Mouse (Mus musculus) central nervous system, embryonic 11.5 days (tissue): ENCODE data around the gene Vwa1. TPM values are rescaled to one million over a fixed set of nuclear protein-coding genes. Genes with fewer than 3 reads are reported as not detected.

Experiments used
- polyA plus RNA-seq: library from polyadenylated mRNA; depleted of rRNA; stranded (reverse); fragments of >200 nt; gene quantifications from 2 replicates; pipeline ENCODE4 v1.2.3, GENCODE M21; 2012; rRNA removed

Vwa1 gene
- 6.9 and 7.5 TPM in 2 replicates for polyA plus RNA-seq

GRCm38 (mm10) chr4:155774280-155774754 lies at the start of gene Vwa1:
Gene Vwa1 (minus strand): TSS chr4:155774698.

GRCm38 (mm10) chr4:155811929-155812664 lies 37.6 kb upstream of the Vwa1 start, which contains the start of gene Ccnl2:
Gene Ccnl2 (plus strand): TSS chr4:155812489.

GRCm38 (mm10) chr4:155802741-155803339 lies 28.3 kb upstream of the Vwa1 start, which contains the start of gene Mrpl20:
Gene Mrpl20 (plus strand): TSS chr4:155802878.

GRCm38 (mm10) chr4:155790021-155790489 lies 15.6 kb upstream of the Vwa1 start, which contains the start of gene Ankrd65:
Gene Ankrd65 (plus strand): TSS chr4:155790439.

GRCm38 (mm10) chr4:155785819-155786218 lies 11.3 kb upstream of the Vwa1 start, which contains the start of gene Tmem88b:
Gene Tmem88b (minus strand): TSS chr4:155785874.

GRCm38 (mm10) chr4:155760613-155761355 lies 13.7 kb downstream of the Vwa1 start, which contains the start of gene Atad3a:
Gene Atad3a (minus strand): TSS chr4:155761093.

GRCm38 (mm10) chr4:155734350-155734941 lies 40.1 kb downstream of the Vwa1 start, which contains the start of gene Tmem240:
Gene Tmem240 (plus strand): TSS chr4:155734800.

Other genes starting within 250 kb of the Vwa1 start
- gene Nadk, start 212.3 kb downstream of the Vwa1 start, polyA plus RNA-seq: 64.9 and 76.5 TPM in 2 replicates
- gene Slc35e2, start 173.3 kb downstream of the Vwa1 start, polyA plus RNA-seq: 13.2 and 19.4 TPM in 2 replicates
- gene Cdk11b, start 149.8 kb downstream of the Vwa1 start, polyA plus RNA-seq: 71.0 and 114 TPM in 2 replicates
- gene Gm10563, start 129.3 kb downstream of the Vwa1 start, polyA plus RNA-seq: not detected in 2 replicates
- gene Mmp23, start 121.3 kb downstream of the Vwa1 start, polyA plus RNA-seq: 7.0 and 14.2 TPM in 2 replicates
- gene Mib2, start 105.5 kb downstream of the Vwa1 start, polyA plus RNA-seq: 42.1 and 53.8 TPM in 2 replicates
- 8.0 and 11.4 TPM in 2 replicates for gene Fndc10, start 80.4 kb downstream of the Vwa1 start, polyA plus RNA-seq
- gene Ssu72, start 69.9 kb downstream of the Vwa1 start, polyA plus RNA-seq: 96.3 and 117 TPM in 2 replicates
- gene Tmem240, start 39.9 kb downstream of the Vwa1 start, polyA plus RNA-seq: 3.4 and 3.6 TPM in 2 replicates
- gene Atad3a, start 13.6 kb downstream of the Vwa1 start, polyA plus RNA-seq: 89.8 and 102 TPM in 2 replicates
- gene Tmem88b, start 11.2 kb upstream of the Vwa1 start, polyA plus RNA-seq: 0.50 and 0.83 TPM in 2 replicates
- not detected in 2 replicates for gene Ankrd65, start 15.7 kb upstream of the Vwa1 start, polyA plus RNA-seq
- 69.9 and 120 TPM in 2 replicates for gene Mrpl20, start 28.2 kb upstream of the Vwa1 start, polyA plus RNA-seq
- gene Ccnl2, start 37.8 kb upstream of the Vwa1 start, polyA plus RNA-seq: 225 and 230 TPM in 2 replicates
- 126 and 135 TPM in 2 replicates for gene Aurkaip1, start 56.6 kb upstream of the Vwa1 start, polyA plus RNA-seq
- 53.6 and 63.9 TPM in 2 replicates for gene Mxra8, start 65.0 kb upstream of the Vwa1 start, polyA plus RNA-seq
- 61.8 and 67.7 TPM in 2 replicates for gene Dvl1, start 72.7 kb upstream of the Vwa1 start, polyA plus RNA-seq
- gene Tas1r3, start 88.7 kb upstream of the Vwa1 start, polyA plus RNA-seq: 0.34 and 0.48 TPM in 2 replicates
- 8.5 and 16.8 TPM in 2 replicates for gene Cptp, start 94.7 kb upstream of the Vwa1 start, polyA plus RNA-seq
- 60.0 and 67.2 TPM in 2 replicates for gene Ints11, start 94.8 kb upstream of the Vwa1 start, polyA plus RNA-seq
- gene Pusl1, start 117.1 kb upstream of the Vwa1 start, polyA plus RNA-seq: 58.7 and 62.5 TPM in 2 replicates
- gene Acap3, start 117.1 kb upstream of the Vwa1 start, polyA plus RNA-seq: 44.4 and 50.6 TPM in 2 replicates
- 112 and 120 TPM in 2 replicates for gene Ube2j2, start 169.1 kb upstream of the Vwa1 start, polyA plus RNA-seq
- 14.8 and 17.7 TPM in 2 replicates for gene C1qtnf12, start 187.6 kb upstream of the Vwa1 start, polyA plus RNA-seq
- gene B3galt6, start 218.0 kb upstream of the Vwa1 start, polyA plus RNA-seq: 8.5 and 10.3 TPM in 2 replicates
- 76.6 and 90.7 TPM in 2 replicates for gene Sdf4, start 218.2 kb upstream of the Vwa1 start, polyA plus RNA-seq
- gene Tnfrsf4, start 239.1 kb upstream of the Vwa1 start, polyA plus RNA-seq: 4.2 and 4.4 TPM in 2 replicates